Mouse (Mus musculus) erythroblast, embryonic 14.5 days (primary cell): ENCODE measurements around the gene Cadm1.

Experiments used
- GATA1 ChIP-seq: IDR thresholded peaks from 2 replicates; pipeline ENCODE4 v1.6.1; 2012; ENCODE audit warnings: low read length, inconsistent platforms, mixed read lengths
- TAL1 ChIP-seq: IDR thresholded peaks from 3 replicates; pipeline ENCODE4 v1.6.1; 2012; ENCODE audit warnings: low read length, inconsistent platforms, mixed read lengths

DNA sequence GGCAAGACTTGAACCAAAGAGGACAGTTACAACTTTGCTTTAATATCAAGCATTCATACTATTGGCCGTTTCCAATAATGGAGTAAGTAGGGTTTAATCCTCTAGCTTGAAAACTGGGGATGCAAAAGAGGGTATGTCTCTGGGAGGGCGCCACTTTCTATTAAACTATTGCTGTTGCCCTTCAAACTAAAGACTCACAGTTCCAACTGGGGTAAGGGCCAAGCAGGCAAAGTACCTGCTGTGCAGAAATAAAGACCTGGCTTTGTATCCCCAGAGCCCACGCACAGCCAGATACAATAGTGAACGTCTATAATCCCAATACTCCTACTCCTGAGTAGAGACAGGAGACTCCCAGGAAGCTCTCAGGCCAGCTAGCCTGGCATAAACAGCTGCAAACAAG is 44.8 kb upstream of the Cadm1 start:
- no peak for TF ChIP-seq GATA1
- no peak for TF ChIP-seq TAL1
